Mouse (Mus musculus) testis, adult 2 months (tissue): ENCODE results near the gene Gm40460. TPM values are rescaled to one million over a fixed set of nuclear protein-coding genes. Genes with fewer than 3 reads are reported as not detected.
"Not testable (repeated sequence)": the region's sequence is repeated elsewhere in the genome, so short reads cannot be mapped to it uniquely, and the experiment has no call there.

ENCODE experiments used
- H3K27ac ChIP-seq: fragments of 200-500 bp; 2 replicates; pipeline ENCODE4 v1.5.1; 2012; ENCODE audit warnings: low read depth, low read length; ENCODE audit not compliant: control insufficient read depth, insufficient read depth
- H3K27me3 ChIP-seq: fragments of 200-500 bp; 2 replicates; pipeline ENCODE4 v1.6.1; 2012; ENCODE audit warnings: mild to moderate bottlenecking, low read length, moderate library complexity; ENCODE audit not compliant: control insufficient read depth, insufficient read depth
- H3K36me3 ChIP-seq: fragments of 200-500 bp; 2 replicates; pipeline ENCODE4 v1.6.1; 2012; ENCODE audit warnings: mild to moderate bottlenecking, low read length; ENCODE audit not compliant: control insufficient read depth, insufficient read depth
- H3K4me1 ChIP-seq: fragments of 200-500 bp; 2 replicates; pipeline ENCODE4 v1.6.1; 2012; ENCODE audit warnings: low read length; ENCODE audit not compliant: control insufficient read depth, insufficient read depth
- H3K4me3 ChIP-seq: fragments of 200-500 bp; 2 replicates; pipeline ENCODE4 v1.5.1; 2012; ENCODE audit warnings: low read depth, mild to moderate bottlenecking, low read length, moderate library complexity, mixed read lengths; ENCODE audit not compliant: control insufficient read depth
- CTCF ChIP-seq: fragments of 200-500 bp; IDR thresholded peaks from 2 replicates; pipeline ENCODE4 v1.5.1; 2012; ENCODE audit warnings: low read depth, mild to moderate bottlenecking, inconsistent platforms, low read length, moderate library complexity; ENCODE audit not compliant: control insufficient read depth, insufficient read depth, insufficient replicate concordance
- POLR2A ChIP-seq: fragments of 200-500 bp; IDR thresholded peaks from 2 replicates; pipeline ENCODE4 v1.6.1; 2012; ENCODE audit warnings: low read depth, mild to moderate bottlenecking, inconsistent platforms, low read length, moderate library complexity; ENCODE audit not compliant: control insufficient read depth
- polyA plus RNA-seq: library from polyadenylated mRNA; depleted of rRNA; stranded (reverse); fragments of >200 nt; gene quantifications from 2 replicates; pipeline ENCODE4 v1.2.3, GENCODE M21; 2012

Gm40460 gene
- polyA plus RNA-seq, 1 experiment, result not detected

GRCm38 (mm10) chr7:142278183-142278582, 37.3 kb upstream of the Gm40460 start:
- H3K27ac ChIP-seq, H3K4me3 ChIP-seq, H3K4me1 ChIP-seq, H3K36me3 ChIP-seq, H3K27me3 ChIP-seq: not testable (repeated sequence)
- peak; percentile 67; the same call in 1 of the 2 replicates for TF ChIP-seq CTCF

GRCm38 (mm10) chr7:142274263-142274662, 33.4 kb upstream of the Gm40460 start, which contains the start of gene Gm4559:
Gene Gm4559, minus strand, starts transcription at chr7:142274363.
- H3K4me3 ChIP-seq, H3K27me3 ChIP-seq, H3K36me3 ChIP-seq, H3K27ac ChIP-seq, H3K4me1 ChIP-seq: not testable (repeated sequence)

- H3K27me3 ChIP-seq, H3K4me1 ChIP-seq, H3K27ac ChIP-seq, H3K36me3 ChIP-seq, H3K4me3 ChIP-seq: not testable (repeated sequence)
Measured at GRCm38 (mm10) chr7:142258254-142258653, 17.4 kb upstream of the Gm40460 start, which contains the start of gene Gm2431. Gene Gm2431, minus strand, starts transcription at chr7:142258354.

- Histone ChIP-seq H3K4me3 (no peak overlapping the region), H3K27ac (no peak overlapping the region), H3K4me1 (no peaks in the 10 kb centered on the region), H3K27me3 (no peaks in the 10 kb centered on the region), H3K36me3 (no peaks in the 10 kb centered on the region)
- TF ChIP-seq POLR2A (no peak), CTCF (peak; percentile 45; the same call in 1 of the 2 replicates)
Measured at GRCm38 (mm10) chr7:142255517-142255916, 14.6 kb upstream of the Gm40460 start.

GRCm38 (mm10) chr7:142249824-142250223, 8.9 kb upstream of the Gm40460 start:
- no peaks in the 10 kb centered on the region for H3K36me3 ChIP-seq
- no peak overlapping the region for H3K4me3 ChIP-seq
- H3K4me1 ChIP-seq, result no peaks in the 10 kb centered on the region
- TF ChIP-seq CTCF (peak; percentile 8; the same call in 1 of the 2 replicates), POLR2A (no peak)
- H3K27ac ChIP-seq, result no peak overlapping the region
- H3K27me3 ChIP-seq, result no peaks in the 10 kb centered on the region

GRCm38 (mm10) chr7:142231540-142231939, 9.3 kb downstream of the Gm40460 start:
- no peak overlapping the region for H3K27ac ChIP-seq
- TF ChIP-seq CTCF (no peak), POLR2A (no peak)
- no peaks in the 10 kb centered on the region for H3K4me1 ChIP-seq

GRCm38 (mm10) chr7:142229871-142230270, 11.0 kb downstream of the Gm40460 start, which contains the start of gene Krtap5-5:
Gene Krtap5-5, minus strand, starts transcription at chr7:142229971.
- not testable (repeated sequence) for H3K4me3 ChIP-seq, H3K27me3 ChIP-seq, H3K27ac ChIP-seq, H3K36me3 ChIP-seq, H3K4me1 ChIP-seq

More at GRCm38 (mm10) chr7:142231540-142231939, 9.3 kb downstream of the Gm40460 start:
- Histone ChIP-seq H3K4me3 (no peak overlapping the region), H3K36me3 (no peaks in the 10 kb centered on the region), H3K27me3 (no peaks in the 10 kb centered on the region)

GRCm38 (mm10) chr7:142224518-142224917, 16.4 kb downstream of the Gm40460 start:
- H3K4me1 ChIP-seq, result no peaks in the 10 kb centered on the region
- H3K27ac ChIP-seq, result no peak overlapping the region
- no peaks in the 10 kb centered on the region for H3K36me3 ChIP-seq
- H3K27me3 ChIP-seq, result no peaks in the 10 kb centered on the region
- no peak overlapping the region for H3K4me3 ChIP-seq
- no peak for TF ChIP-seq CTCF
- TF ChIP-seq POLR2A, result no peak

GRCm38 (mm10) chr7:142212136-142212535, 28.7 kb downstream of the Gm40460 start:
- not testable (repeated sequence) for H3K36me3 ChIP-seq, H3K27me3 ChIP-seq, H3K27ac ChIP-seq, H3K4me1 ChIP-seq, H3K4me3 ChIP-seq
